Mouse (Mus musculus) fibroblast of lung, adult 2 months (primary cell): ENCODE measurements at regions not wholly inside any gene's neighbourhood (a gene's known extent, or its start where the extent isn't known, plus 50 kb on each side); places are given as distances from the start of the nearest gene placed in this dataset.

Source experiments
- DNase-seq: peaks from one replicate; pipeline ENCODE4 v3.0.0-alpha.2; 2011; ENCODE audit warnings: low read depth

GRCm38 (mm10) chr4:12837097-12837426, 665.2 kb upstream of the Fam92a start:
- no peak for DNase-seq

GRCm38 (mm10) chr4:12836326-12837096, 664.7 kb upstream of the Fam92a start:
- no peak for DNase-seq

GRCm38 (mm10) chr4:12826419-12826818, 654.6 kb upstream of the Fam92a start:
- no peak for DNase-seq

GRCm38 (mm10) chr4:12814251-12814650, 642.4 kb upstream of the Fam92a start:
- DNase-seq = no peak

- no peak for DNase-seq
Observed at GRCm38 (mm10) chr4:12801186-12801585, 629.4 kb upstream of the Fam92a start.

- DNase-seq = no peak
Observed at GRCm38 (mm10) chr4:12799564-12799963, 627.7 kb upstream of the Fam92a start.

GRCm38 (mm10) chr4:12792764-12793422, 621.1 kb upstream of the Fam92a start:
- no peak for DNase-seq

- DNase-seq = peak; percentile 12
Observed at GRCm38 (mm10) chr4:12791786-12792674, 620.2 kb upstream of the Fam92a start.

- no peak for DNase-seq
Observed at GRCm38 (mm10) chr4:12785840-12786239, 614.0 kb upstream of the Fam92a start.

- DNase-seq = no peak
Observed at GRCm38 (mm10) chr4:12784479-12784878, 612.7 kb upstream of the Fam92a start.

- DNase-seq = no peak
Observed at GRCm38 (mm10) chr4:12784068-12784467, 612.3 kb upstream of the Fam92a start.

GRCm38 (mm10) chr4:12781969-12782904, 610.4 kb upstream of the Fam92a start:
- DNase-seq = no peak

GRCm38 (mm10) chr4:12780254-12780653, 608.4 kb upstream of the Fam92a start:
- DNase-seq = no peak

- no peak for DNase-seq
Observed at GRCm38 (mm10) chr4:12779211-12779610, 607.4 kb upstream of the Fam92a start.

GRCm38 (mm10) chr4:12778163-12778562, 606.3 kb upstream of the Fam92a start:
- no peak for DNase-seq

GRCm38 (mm10) chr4:12776217-12776578, 604.4 kb upstream of the Fam92a start:
- no peak for DNase-seq

- no peak for DNase-seq
Observed at GRCm38 (mm10) chr4:12775524-12776216, 603.9 kb upstream of the Fam92a start.

- no peak for DNase-seq
Observed at GRCm38 (mm10) chr4:12775090-12775489, 603.3 kb upstream of the Fam92a start.

- DNase-seq = no peak
Observed at GRCm38 (mm10) chr4:12774671-12775070, 602.9 kb upstream of the Fam92a start.

- no peak for DNase-seq
Observed at GRCm38 (mm10) chr4:12773201-12773600, 601.4 kb upstream of the Fam92a start.
